Mouse (Mus musculus) ovary, postnatal 10 days (tissue): ENCODE results near the gene Cfc1.
"Not testable (repeated sequence)": the region's sequence is repeated elsewhere in the genome, so short reads cannot be mapped to it uniquely, and the experiment has no call there.

Experiments
- DNase-seq: peaks from one replicate; pipeline ENCODE4 v3.0.0; 2022; ENCODE audit warnings: low spot score

The Cfc1 gene

GRCm38 (mm10) chr1:34535043-34535698 is at the start of gene Cfc1:
Gene Cfc1, plus strand, starts transcription at chr1:34535648.
- not testable (repeated sequence) for DNase-seq

GRCm38 (mm10) chr1:34487383-34487782 is 48.1 kb upstream of the Cfc1 start:
- no peak for DNase-seq

DNA sequence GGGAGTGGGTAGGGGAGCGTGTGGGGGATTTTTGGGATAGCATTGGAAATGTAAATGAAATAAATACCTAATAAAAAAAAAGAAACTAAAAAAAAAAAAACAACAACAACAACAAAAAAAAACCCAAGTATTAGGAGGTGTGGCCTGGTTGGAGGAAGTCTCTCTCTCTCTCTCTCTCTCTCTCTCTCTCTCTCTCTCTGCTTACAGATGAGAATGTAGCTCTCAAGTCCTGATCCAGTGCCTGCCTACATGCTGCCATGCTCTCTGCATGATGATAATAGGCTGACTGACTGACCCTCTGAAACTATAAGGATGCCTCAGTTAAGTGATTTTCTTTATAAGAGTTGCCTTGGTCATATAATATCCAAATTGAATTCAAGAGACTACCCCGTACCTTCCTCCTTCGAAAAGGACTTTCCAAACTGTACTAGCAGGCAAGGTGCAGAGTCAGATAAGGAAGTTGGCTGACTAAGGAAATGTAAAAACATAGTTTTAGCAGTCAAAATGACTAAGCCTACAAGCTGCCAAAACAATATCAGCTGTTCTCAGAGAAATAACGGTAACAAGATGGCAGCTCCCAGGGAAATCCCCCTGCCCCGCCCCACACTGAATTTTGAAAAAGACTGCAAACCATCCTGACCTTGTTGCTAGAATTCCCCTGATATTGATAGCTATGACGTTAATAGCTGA is 45.5 kb upstream of the Cfc1 start:
- no peak for DNase-seq

GRCm38 (mm10) chr1:34491480-34491879 is 44.0 kb upstream of the Cfc1 start:
- DNase-seq = no peak

- DNase-seq = no peak
These were observed 32.5 kb upstream of the Cfc1 start for GRCm38 (mm10) chr1:34502991-34503390.

DNA sequence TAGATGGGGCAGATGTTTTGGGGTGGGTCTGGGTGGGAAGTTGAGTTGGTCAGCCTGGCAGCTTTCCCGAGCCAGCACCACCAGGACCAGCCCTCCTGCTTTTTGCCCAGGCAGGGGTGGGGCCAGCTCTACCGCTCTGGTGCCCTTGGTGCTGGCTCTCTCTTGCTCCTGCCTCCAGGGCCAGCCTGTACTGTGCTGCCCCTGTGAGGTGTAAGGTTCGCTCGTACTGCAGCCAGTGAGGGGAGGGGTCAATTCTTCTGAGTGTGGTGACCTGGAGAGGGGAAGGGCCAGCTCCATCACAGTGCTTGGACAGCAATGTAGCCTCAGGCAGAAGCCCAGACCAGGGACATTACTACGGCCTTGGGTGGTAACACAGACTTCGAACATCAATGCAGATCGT is 30.1 kb upstream of the Cfc1 start:
- no peak for DNase-seq

DNA sequence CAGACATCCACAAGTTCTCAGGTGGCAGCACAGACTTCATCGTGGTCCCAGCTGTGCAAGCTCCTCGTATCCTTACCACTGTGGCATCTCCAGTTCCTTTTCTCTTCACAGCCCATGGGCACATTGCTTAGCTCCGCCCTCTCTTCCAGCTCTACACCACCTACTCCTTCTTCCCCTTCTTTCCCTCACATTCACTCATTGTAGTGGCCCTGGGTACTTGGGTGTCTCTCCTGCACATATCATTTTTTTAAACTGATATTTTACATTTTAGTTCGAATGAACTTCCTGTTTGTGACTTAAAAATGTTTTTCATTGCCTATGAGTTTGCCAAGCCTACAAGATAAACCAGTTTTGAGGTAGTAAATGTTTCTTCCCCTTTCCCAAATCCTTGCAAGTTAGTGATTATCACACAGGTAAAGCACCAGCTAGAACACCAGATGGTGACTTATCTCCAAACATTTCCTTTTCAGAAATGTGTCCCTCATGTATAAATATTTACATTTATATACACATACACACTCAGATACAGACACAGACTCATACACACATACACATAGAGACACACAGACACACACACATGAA is 29.4 kb upstream of the Cfc1 start:
- no peak for DNase-seq

- no peak for DNase-seq
These were observed 27.5 kb upstream of the Cfc1 start for GRCm38 (mm10) chr1:34507986-34508385.

DNA sequence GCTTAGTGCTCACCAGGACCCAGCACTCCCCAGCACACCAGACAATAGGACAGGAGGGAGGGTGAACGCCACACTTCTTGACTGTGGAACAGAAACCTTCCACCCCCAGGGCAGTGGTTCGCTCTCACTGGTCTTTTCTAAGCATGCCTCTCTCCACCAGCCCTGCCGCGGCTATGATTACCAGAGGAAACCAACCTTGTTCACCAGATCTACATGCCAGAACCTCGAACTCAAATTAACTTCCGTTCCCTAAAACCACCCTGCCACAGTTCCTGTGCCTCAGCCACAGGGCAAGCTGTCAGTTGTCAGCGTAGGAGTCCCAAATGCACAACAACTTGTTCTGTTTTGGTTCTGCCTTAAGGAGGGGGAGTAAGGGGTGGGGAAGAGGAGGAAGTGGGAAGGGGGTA is 24.9 kb upstream of the Cfc1 start:
- no peak for DNase-seq

GRCm38 (mm10) chr1:34511027-34511426 is 24.4 kb upstream of the Cfc1 start:
- no peak for DNase-seq

GRCm38 (mm10) chr1:34513068-34513467 is 22.4 kb upstream of the Cfc1 start:
- DNase-seq = no peak

GRCm38 (mm10) chr1:34516595-34516994 is 18.9 kb upstream of the Cfc1 start:
- no peak for DNase-seq

GRCm38 (mm10) chr1:34517297-34517696 is 18.2 kb upstream of the Cfc1 start:
- not testable (repeated sequence) for DNase-seq

GRCm38 (mm10) chr1:34517797-34518196 is 17.7 kb upstream of the Cfc1 start:
- DNase-seq = not testable (repeated sequence)

DNA sequence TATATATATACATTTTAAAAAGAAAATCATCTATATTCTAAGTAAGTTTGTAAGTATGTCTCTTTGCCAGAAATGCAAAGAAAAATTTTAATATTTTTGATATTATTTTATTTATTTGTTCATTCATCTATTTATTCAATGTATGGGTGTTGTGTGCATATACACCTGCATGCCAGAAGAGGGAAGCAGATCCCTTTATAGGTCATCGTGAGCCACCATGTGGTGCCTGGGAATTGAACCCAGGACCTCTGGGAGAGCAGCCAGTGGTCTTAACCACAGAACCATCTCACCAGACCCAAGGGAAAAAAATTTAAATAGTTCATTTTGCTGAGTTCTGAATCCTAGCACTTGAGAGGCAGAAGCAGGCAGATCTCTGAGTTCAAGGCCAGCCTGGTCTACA is 17.2 kb upstream of the Cfc1 start:
- DNase-seq = no peak

DNA sequence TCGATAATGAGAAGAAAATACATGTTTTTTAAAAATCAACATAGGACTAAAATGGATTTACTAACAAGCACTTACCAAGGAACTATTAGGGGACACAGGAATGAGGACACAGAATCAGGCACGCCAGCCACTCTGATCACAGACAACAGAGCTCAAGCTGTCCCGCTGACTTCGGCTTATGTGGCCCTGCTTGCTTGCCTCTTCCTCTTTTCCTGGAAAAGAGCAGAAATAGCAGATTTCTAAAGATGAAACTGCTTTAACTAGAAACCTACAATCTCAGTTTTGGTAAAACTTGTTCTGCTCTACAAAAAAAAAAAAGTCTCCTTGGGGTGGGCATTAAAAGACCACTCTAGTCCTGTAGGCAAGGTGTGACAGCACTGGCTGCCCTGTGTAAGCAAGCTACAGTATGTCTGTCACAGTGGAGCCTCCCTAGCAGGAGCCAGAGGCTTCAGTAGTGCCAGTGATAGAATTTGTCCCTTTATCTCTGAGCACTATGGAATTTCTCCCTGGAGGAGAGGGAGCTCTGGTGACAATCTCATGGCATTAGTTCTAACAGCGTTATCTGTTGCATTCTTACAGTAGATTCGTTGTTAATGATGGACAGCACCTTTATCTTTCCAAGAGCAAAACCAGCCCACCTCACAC is 13.1 kb upstream of the Cfc1 start:
- no peak for DNase-seq

GRCm38 (mm10) chr1:34522850-34523244 is 12.6 kb upstream of the Cfc1 start:
- DNase-seq = no peak

GRCm38 (mm10) chr1:34523647-34524046 is 11.8 kb upstream of the Cfc1 start:
- no peak for DNase-seq

DNA sequence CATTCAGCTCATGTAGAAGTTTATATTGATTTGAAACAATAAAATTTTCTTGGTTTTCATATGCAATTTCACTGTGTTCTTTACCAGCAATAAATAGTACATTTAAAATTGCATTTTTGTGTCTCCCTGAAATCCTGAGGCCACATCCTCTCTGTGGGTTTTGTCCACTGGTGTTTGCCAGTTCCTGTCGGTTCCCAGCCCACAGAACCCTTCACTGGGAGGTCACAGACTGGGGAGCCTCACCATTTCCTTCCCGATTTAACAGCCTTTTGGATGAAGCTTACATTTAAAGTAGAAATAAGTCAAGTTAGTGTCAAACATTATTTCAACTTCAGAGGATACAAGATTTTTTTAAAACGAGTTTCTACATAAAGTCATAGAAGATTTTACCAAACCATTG is 874 bp upstream of the Cfc1 start:
- DNase-seq = not testable (repeated sequence)

GRCm38 (mm10) chr1:34536291-34536766 is 881 bp downstream of the Cfc1 start:
- DNase-seq = no peak

DNA sequence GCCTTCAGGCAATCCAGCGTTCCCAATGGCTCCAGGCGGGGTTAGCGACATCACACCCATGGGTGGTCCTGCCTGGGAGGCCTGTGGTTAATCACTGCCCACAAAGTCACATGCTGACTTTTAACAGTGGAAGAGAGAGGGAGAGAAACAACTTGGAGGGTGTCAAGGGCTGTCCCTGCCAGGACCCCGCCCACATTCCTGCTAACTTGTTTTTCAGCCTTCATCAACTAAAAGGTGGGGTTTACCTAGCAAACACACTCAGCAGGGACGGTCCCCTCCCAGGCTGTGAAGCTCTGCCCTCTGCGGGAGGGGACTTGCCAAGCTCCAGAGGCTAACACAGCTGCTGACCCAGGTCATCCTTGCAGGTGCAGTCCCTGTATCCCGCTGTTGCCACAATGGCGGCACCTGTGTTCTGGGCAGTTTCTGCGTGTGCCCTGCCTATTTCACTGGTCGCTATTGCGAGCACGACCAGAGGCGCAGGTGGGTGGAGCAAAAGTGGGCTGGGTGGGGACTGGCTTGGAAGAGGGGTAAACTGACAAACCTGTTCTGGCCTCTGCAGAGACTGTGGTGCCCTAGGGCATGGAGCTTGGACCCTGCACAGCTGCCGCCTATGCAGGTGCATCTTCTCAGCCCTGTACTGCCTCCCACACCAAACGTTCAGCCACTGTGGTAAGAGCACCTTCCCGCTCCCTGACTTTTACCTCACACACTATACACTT is 1.5 kb downstream of the Cfc1 start:
- DNase-seq = no peak

DNA sequence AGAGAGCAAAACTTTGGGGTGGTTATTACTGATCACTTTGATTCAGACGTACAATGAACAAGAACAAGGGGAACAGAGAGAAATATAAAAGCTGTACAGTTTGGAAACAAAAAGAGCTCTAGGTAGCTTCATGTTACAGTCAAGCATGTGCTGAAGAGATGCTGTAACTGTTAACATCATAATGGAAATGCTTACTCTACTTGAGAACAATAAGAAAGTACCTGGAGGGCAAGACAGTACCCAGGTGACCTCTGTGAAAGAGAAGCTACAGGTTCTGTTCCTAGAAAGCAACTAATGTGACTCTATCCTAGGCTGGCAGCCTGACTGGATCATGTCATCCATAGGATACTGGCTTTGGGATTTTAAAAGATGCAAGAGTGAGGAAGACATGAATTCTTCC is 11.6 kb downstream of the Cfc1 start:
- DNase-seq = no peak
